Mouse (Mus musculus) gastrocnemius, adult 8-10 months (tissue): ENCODE results near the gene Trhr2. TPM values are rescaled to one million over a fixed set of nuclear protein-coding genes. Genes with fewer than 3 reads are reported as not detected.
A peak's percentile ranks its signal among the peaks of the same experiment; 100 is the strongest.

Experiments
- DNase-seq, 2 experiments: peaks; one replicate each; pipeline ENCODE4 v3.0.0; 2022; ENCODE audit warnings: low spot score in 2 of 2
- total RNA-seq, 4 experiments: library from RNA; stranded (reverse); gene quantifications; 2 replicates each; pipeline ENCODE4 v1.2.4; 2022

Gene Trhr2
- total RNA-seq: not detected

DNA sequence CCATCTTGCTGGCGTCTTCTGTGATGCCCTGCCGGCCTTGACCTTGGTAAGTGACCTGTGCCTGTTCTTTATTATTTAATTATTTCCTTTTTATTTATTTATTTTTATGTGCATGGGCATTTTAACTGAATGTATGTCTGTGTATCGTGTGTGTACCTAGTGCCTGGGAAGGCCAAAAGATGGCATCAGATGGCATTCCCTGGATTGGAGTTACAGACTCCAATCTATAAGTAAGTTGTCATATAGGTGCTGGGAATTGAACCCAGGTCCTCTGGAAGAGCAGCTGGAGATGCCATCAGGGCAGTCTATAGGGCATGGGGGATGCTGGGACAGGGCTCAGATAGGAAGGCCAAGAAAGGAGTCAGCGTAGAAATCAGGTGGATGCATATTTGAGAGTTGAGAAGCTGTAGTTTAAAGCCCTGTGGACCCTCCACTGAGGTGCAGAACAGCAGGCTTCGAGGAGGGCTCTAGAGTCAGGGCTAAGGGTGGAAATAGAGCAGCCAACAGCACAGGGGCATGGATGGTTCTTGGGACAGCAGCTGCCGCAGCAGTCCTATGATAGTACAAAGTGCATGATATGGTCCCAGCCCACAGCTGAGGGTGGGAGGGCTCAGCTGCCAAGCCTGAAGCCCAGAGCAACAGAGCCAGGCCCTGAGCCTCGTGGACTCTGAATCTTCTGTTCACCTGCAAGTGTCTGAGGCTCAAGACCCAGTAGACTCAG lies at the start of gene Trhr2:
Gene Trhr2 (minus strand): TSS at position 51 of the 721 bp plus-strand sequence.
- no peak for DNase-seq

DNA sequence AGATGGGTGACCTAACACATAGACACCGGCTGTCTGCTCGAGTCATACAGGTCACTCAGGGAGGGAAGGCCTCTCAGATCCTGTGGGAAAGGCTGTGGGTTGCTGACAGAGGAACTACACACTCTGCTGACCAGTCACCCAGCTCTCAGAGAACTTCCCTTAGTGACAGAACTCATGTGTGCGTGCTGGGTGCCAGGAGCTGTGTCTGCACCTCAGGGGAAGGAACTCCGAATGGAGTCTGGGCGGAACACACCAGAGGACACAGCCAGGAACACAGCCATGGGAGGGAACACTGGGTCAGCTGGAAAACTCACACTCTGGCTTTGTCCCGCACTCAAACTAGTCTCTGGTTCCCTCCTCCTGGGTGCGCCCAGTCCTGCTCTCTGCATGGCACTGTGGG lies 47.1 kb upstream of the Trhr2 start:
- DNase-seq: no peak

DNA sequence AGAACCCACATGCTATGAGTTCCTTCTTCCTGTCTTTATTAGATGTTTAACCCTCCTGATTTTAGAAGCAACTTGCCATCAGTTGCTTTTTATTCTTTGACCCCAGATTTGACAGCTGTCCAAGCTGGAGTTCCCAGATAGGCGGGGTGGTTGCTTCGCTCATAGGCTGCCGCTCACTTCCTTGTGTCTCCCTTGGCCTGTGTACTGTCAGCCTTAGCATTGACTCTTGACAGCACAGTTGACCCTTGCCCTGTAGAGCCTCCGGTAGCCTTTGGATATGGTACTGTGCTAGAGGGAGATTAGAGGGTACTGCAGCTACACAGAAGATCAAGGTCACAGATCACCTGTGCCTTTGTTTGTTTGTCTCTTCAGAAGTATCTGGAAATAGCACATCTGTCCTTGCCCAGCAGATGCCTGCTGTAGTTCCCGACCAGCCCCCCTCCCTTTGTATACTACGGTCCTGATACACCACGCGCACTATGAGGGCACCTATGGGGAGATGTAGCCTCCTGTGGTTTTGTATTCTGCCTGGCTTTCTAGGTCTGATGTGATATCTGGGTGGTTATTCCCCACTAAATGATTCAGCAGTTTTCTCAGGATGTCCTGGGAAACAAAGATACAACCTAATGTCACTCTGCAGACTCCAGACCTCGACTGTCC lies 44.7 kb upstream of the Trhr2 start:
- DNase-seq: no peak

DNA sequence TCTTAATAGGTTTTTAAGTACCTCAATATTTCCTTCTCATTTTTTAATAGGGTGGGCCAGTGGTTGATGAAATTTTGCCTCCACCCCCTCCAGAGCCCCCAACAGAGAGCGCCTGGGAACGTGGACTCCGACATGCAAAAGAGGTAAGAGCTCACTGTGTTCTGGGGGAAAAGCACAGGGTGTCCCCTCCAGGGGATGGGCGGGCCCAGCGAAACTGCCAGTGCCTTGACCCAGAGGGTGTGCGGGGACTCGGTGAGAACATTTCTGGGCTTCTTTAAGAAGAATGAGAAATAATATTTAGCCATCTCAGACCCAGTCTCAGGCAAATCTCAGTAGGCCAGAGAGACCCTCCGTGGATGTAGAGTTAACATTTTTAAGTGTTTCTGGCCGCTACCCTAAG lies 37.6 kb upstream of the Trhr2 start:
- peak in 1 of 2 experiments; percentile 65 for DNase-seq

DNA sequence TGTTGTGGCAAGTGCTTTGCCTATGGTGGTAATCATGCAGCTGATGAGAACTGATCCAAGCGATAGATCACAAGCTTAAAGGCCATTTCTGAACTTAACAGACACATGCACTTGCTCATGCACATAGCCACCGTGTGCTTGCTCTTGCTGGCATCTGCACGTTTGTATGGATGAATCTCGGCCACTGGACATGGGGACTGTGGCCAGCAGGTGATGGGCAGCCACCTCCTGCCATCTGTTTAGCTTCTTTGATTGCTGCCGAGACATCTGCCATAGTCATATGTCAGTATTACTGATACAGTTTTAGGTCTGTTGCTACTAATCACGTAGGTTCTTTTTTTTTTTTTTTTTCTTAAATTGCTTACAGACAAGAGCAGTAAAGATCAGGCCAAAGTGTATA lies 34.7 kb upstream of the Trhr2 start:
- no peak for DNase-seq

DNA sequence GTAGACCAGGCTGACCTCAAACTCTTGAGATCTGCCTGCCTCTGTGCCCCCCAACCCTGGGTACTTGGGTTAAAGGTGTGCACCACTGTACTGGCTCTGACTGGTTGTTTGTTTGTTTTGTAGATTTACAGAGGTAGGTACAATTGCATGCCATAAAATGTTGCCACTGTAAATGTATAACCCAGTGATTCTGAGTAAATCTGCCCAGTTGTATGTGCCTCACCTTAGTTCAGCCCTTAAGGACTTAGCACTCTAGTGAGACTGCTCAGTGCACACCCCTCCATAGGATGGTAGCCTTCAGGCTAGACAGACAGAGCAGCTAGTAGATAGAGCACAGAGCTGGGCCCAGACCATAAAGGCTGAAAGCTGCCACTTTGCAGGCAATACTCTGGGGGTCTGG lies 33.2 kb upstream of the Trhr2 start:
- no peak for DNase-seq

DNA sequence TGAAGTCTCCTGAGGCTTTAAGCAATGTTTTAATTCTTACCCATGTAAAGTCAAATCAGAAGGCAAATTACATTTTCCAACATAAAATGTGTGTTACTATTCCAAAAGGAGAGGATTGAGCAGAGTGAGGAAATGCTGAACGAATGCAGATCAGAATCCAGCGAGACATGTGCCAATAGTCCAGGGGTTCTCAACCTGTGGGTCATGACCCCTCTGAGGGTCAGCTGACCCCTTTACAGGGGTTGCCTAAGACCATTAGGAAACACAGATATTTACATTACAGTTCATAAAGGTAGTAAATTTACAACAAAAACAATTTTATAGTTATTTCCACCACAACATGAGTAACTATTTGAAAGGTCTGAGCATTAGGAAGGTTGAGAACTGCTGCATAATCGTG lies 30.2 kb upstream of the Trhr2 start:
- no peak for DNase-seq

DNA sequence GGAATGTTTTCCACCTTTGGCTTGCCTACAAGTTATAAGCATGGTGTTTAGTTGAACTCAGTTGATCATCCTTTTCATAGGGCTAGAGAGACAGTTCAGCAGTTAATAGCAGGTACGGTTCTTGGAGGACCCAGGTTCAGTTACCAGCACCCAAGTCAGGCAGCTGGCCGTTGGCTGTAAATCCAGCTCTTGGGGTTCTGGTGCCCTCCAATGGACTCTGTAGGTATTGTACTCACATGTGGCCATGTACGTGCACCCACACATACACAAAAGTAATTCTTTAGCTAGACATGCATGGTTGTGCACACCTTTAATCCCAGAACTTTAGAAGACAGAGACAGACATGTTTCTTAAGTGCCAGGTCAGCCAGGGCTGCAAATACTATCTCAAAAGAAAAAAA lies 28.8 kb upstream of the Trhr2 start:
- DNase-seq: no peak

DNA sequence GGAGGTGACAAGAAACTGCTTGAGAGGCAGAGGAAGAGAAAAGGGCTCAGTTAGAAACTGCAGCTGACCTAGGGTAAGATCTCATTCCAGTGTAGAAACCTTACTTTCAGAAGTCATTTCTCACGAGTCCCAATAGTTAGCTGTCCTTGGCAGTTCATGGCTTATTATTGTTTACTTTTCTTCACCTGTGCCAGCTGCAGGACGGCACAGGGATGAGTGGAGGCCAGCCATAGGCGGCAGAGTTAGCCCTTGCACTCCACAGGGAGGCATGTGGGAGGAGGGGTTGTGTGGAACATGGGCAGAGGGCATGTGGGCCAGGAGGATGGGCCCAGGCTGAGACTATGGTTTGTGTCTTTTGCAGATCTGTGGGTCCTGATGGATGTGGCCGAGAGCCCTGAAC lies 22.5 kb upstream of the Trhr2 start:
- no peak for DNase-seq

DNA sequence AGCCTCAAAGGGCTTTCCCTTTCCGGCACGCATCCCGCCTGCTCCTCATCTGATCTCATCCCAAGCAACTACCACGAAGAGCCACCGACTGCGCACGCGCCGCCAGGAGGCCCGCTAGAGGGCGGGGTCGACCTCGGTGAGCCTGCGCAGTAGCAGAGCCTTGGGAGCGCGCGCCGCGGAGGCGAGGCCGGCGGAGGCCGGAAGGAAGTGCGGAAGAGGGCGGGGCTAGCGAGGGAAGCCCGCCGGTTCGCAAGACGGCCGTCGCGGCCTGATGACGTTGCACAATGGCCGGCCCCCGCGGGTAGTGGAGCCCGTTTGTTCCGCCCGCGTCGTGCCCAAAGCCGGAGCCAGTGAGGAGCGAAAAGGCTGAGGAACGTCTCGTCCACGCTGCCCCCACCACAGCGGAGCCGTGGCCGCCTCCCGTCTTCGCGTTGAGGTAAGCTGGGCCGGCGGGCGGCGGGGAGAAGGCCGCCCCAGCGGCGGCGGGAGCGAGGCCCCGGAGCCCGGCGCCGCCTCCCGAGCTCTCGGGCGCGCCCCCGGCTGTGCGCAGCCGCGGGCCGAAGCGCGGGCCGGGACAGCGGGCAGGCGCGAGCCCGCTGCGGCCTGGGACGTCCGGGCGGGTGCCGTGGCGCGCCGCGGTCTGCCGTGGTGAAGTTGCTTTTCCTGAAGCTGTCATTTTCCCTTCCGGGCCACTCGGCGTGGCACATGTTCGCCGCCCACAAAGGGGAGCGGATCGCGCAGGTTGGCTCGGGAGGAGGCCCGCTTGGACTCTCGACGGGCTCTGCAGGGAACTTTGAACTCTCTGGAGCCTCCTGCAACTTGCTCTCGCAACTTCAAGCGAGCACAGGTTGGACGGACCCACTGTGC lies 16.1 kb upstream of the Trhr2 start, which contains the start of gene Zc3h18:
Gene Zc3h18 (plus strand): TSS at position 245 of the 867 bp plus-strand sequence.
- peak; percentile 97 to 99 for DNase-seq

DNA sequence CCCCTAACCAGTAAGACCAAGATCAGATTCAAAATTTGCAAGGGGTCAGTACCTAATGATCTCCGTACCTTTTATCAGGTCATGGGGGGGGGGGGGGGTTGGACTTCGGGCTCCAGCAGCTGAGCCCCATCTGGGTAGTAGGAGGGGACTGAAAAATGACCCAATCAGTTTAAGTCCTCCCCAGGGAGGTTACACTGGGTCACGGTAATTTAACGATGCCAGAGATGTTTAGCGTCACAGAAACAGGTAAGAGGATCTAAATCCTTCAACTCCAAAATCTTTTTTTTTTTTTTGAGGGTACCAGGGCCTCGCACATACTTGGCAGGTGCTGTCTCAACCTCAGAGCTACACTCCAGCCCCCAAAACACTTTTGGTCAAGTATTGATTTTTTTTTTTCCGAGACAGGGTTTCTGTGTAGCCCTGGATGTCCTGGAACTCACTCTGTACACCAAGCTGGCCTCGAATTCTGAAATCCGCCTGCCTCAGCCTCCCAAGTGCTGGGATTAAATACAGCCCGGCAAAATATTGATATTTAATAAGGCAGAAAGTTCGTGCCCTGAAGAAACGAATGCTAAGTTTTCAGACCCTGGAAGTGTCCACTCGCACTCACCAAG lies 15.3 kb upstream of the Trhr2 start:
- DNase-seq: no peak

DNA sequence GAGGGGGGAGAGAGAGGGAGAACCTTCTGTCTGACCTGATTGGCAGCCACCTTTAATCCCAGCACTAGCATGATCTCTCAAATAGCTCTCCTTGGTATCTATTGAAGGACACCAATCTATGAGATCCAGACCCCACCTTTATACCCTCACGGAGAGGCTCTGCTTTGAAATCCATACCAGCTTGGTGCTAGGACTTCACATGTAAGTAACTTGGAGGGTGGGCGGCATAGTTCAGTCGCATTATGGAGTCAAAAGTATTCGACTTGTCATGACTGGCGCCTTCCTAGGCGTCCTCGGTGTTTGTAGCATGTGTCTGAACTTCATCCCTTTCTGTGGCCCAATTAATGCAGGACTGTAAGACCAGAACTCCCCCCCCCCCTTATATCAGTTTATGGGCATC lies 14.8 kb upstream of the Trhr2 start:
- no peak for DNase-seq

DNA sequence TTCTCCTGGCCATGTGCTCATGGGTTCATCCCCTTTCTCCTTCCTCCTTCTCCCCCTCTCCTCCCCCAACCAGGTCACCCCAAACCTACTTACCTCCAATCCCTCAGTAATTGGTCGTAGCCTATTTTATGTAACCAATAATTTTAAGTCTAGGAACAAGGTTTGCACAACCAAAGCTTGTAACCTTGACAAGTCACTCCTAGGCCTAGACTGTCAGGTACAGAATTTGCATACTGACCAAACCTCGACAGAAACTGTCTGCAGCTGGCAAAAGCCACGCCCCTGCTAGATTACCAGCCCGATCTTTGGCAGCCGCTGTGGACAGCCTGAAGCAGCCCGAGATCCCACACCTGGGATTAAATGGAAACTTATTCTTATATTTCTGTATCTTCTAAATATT lies 11.2 kb upstream of the Trhr2 start:
- DNase-seq: no peak

DNA sequence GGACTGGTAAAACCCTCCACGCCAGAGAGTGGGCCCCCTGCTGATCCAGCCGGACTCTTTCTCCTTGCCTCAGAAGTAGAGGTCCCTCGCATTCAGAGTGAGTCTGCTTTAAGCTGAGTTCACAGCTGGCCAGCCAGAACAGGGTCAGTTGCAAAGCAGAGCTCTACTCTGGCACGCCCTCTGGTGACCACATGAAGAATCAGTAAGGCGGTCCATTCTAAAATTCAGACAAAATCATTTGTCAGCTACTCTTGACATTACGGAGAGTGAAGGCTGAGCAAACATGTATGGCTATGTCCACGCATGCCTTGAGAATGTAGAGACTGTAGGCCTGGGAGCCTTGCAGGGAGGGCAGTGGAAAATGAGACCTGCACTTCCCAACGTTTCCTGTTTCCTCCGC lies 9.1 kb upstream of the Trhr2 start:
- peak; percentile 12 to 46 for DNase-seq

DNA sequence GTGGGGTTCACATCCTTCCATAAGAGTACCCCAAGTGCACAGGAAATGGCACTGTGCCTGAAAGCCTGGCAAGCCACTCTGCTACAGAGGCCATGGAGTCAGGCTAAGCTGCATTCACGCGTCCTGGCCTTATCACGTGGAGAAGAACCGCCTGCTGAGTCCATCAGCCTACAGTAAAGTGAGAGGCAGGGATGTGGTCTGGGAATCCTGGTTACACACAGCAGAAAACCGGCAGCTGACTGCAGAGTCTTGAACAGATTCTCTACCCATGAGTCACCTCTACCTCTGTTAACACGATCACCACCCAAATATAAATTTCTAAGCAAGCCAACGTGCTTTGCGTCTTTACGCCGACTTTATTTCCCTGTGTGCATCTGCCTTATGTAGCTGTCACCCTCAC lies 7.9 kb upstream of the Trhr2 start:
- no peak for DNase-seq

DNA sequence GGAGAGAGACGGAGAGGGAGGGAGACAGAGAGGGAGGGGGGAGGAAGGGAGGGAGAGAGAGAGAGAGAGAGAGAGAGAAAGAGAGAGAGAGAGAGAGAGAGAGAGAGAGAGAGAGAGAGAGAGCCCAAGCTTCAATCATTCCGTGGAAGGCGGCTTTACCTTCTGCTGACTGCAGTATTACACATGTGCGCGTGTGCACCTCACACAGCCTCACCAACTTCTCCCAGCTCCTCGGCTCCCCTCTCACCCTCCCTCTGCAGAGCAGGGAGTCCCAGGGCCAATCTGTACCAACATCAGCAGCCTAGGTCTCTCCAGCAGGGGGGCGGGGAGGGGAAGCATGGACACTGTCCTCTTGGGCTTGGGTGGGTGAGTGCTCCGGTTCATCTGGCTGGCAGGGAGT lies 2.4 kb upstream of the Trhr2 start:
- DNase-seq: no peak

DNA sequence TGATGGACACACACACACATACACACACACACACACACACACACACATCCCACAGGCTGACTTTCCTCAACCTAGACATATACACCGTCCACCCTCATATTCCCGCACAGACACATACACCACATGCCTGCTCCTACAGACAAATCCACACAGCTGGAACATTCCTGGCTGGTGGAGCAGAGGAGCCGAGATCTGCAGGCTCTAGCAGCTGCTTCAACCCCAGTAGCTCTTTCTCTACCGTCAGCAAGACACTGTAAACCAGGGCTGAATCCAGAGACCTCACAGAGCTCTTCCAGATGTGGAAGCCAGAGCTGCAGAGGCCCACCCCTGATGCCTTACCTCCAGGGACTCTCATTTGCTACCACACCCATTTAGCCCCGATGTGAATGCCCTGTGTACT lies 1.7 kb upstream of the Trhr2 start:
- no peak for DNase-seq

DNA sequence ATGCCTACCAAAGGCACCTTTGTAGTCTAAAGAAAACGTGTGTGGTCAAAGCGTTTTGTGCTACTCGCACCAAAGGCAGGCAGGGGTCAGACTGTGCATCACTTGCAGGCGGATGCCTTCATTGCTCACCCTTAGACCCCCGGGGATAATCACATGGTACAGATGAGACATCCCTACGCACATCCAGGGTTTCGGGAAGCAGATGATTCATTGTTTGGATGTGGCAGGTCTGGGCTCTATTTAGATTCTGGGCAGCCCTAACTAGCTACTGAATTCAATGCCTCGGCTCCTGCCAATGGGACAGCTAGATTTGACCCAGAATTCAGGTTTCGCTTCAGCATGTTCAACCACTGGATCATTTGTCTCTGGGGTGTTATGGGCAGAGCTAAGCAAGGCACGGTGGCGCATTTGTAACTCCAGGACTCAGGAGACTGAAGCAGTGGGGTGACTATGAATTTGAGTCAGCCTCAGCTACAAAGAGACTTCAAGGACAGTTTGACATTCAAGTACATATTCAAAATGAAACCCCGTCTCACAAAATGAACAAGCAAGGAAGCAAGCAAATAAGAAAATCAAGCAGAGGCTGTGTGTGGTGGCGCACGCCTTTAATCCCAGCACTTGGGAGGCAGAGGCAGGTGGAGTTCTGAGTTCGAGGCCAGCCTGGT lies 1.3 kb downstream of the Trhr2 start:
- no peak for DNase-seq

DNA sequence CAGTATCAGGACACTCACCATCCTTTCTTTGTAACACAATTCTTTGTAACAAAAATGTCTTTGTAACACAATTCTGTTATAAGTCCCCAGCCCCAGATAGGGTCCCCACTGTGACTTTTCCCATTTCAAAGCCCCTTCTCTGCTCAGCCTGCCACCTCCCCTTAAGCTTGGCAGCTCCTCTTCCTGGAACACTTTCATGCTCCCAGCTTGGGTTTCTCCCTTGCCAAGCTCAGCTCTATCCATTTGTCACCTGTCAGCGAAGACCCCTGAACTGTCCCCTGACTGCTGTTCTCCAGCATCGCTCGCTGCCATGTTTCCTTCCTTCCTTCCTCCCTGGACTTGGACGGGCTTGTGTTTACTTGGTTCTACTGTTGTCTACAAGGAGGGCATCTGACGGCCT lies 2.9 kb downstream of the Trhr2 start:
- DNase-seq: no peak

DNA sequence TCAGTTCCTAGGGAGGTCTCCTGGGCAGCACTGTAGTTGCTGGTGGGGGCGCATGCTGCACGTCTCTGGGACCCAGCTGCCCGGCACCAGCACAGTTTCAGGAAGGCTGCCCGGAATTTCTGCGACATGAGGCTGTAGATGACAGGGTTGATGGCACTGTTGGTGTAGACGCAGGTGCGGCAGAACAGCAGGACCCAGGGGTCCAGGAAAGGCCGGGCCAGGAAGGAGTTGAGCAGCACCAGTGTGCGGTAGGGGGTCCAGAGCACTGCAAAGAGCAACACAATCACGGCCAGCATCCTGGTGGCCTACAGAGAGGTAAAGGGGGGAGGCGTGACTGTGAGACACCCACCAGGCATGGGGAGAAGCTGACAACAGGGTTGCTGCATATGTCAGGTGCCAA lies 3.3 kb downstream of the Trhr2 start:
- no peak for DNase-seq
